12 mouse cellular contexts compared by ENCODE assay signal in the genomic region with DNA sequence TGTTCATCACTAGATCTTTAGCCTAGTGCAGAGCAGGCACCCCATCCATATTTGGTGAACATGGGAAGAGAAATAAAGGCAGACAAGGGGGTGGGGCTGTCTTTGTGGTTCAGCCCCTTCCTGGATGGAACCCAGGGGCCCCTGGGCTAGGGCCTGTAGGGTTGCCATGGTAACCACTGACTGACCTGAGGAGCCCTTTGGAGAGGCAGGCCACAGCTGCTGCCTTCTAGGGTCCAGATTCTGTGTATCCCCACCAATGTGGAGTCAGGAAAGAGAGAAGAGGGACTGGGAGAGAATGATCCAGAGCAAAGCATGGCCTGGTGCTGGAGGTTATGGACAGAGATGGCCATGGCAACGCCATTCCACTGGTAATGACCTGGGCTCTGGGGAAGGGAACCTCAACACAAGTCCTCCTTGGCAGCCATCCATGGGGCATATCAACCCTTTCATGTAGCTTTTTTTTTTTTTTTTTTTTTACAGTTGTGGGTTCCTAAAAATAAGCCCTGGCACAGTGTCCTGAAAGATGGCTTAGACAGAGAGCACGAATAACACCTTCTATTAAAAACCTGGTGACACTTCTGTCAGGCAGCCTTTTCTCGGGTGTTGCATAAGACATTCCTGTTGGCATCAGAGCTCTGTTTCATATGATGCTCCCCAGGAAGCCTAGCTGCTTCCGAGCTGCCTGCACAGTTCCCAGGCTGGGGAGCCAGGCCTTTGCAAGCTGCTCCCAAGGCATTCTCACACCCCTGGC. TPM values are rescaled to one million over a fixed set of nuclear protein-coding genes. Genes with fewer than 3 reads are reported as not detected.
A peak's percentile ranks its signal among the peaks of the same experiment; 100 is the strongest.
DNase-seq lines count a peak whose midpoint lies in the region; ATAC-seq lines count a peak whose summit lies in the region.
"Had no signal": no experiment of that assay in that cellular context is flagged by ENCODE, and none has a peak within 500 bp of the region (broad histone marks: within the 10 kb centered on the region; RNA-seq: fewer than 3 reads in every experiment).

No protein-coding gene starts in this region.

- H3K9me3 ChIP-seq in heart, embryonic 13.5 days, result no peaks in the 10 kb centered on the region
- H3K9me3 ChIP-seq: forebrain, embryonic 15.5 days had no signal

- DNase-seq in left cerebral cortex, adult 11 months (ENCODE audit: low spot score), result peak; percentile 74
- no peak for DNase-seq in left cerebral cortex, adult 18-20 months (ENCODE audit: low spot score in 2 of 2)
- DNase-seq in cerebellum, adult 8-10 months, result peak; percentile 43
- DNase-seq in right cerebral cortex, postnatal 36 days (ENCODE audit: low spot score in 2 of 2), result peak; percentile 39 to 70
- DNase-seq in lung, postnatal 10 days, result no peak
- no peak for DNase-seq in adrenal gland, postnatal 4 days (ENCODE audit: low spot score in 2 of 2)
- DNase-seq: adrenal gland, adult 8-10 months; kidney, adult 18-20 months had no signal

- no peak overlapping the region for H3K9ac ChIP-seq in heart, embryonic 13.5 days
- H3K9ac ChIP-seq: forebrain, embryonic 15.5 days had no signal

- peaks cover 19% of the 10 kb centered on the region for H3K27me3 ChIP-seq in heart, embryonic 13.5 days (replicated peaks)
- H3K27me3 ChIP-seq: forebrain, embryonic 15.5 days had no signal

- H3K4me2 ChIP-seq in heart, embryonic 13.5 days, result no peak overlapping the region
- H3K4me2 ChIP-seq: forebrain, embryonic 15.5 days had no signal

- peak overlapping the region; percentile 62 for H3K27ac ChIP-seq in heart, embryonic 13.5 days (replicated peaks)
- H3K27ac ChIP-seq: forebrain, embryonic 15.5 days had no signal

- no peak overlapping the region for H3K4me3 ChIP-seq in heart, embryonic 13.5 days
- H3K4me3 ChIP-seq: forebrain, embryonic 15.5 days had no signal

- no peaks in the 10 kb centered on the region for H3K36me3 ChIP-seq in heart, embryonic 13.5 days
- H3K36me3 ChIP-seq: forebrain, embryonic 15.5 days had no signal

- ATAC-seq in heart, embryonic 13.5 days (ENCODE audit: extremely low read depth, insufficient number of reproducible peaks, low FRiP score, low TSS enrichment), result no peak
- ATAC-seq: forebrain, embryonic 15.5 days had no signal

- H3K4me1 ChIP-seq in heart, embryonic 13.5 days, result peaks cover 35% of the 10 kb centered on the region
- H3K4me1 ChIP-seq: forebrain, embryonic 15.5 days had no signal

- 40% methylated on average over 4 of the region's 4 CpGs for WGBS in heart, embryonic 13.5 days

RNA-seq across cellular contexts. Expression of a gene that starts 16.7 kb away (rescaled TPM):
- total RNA-seq in left cerebral cortex, adult 18-20 months (2021), result 10 to 100 TPM; 10.1 to 12.5 TPM
- polyA plus RNA-seq in heart, embryonic 13.5 days (2015; fragmentation: Nextera tagmentation; extraction: Ambion mirVana), result not detected in 2 replicates
- total RNA-seq in adrenal gland, postnatal 4 days (2021), result under 1 TPM in 1 of 2 experiments, not detected in 1; 0.17 TPM
- total RNA-seq: monocyte, adult 5-6 weeks had no signal
- polyA plus RNA-seq: small intestine, adult 2 months had no signal

Comparison
In these comparisons a context has a peak if more than half of its experiments do, and no peak if none do; other contexts are left out.
1. DNase-seq: peak in left cerebral cortex, adult 11 months (single experiment), cerebellum, adult 8-10 months (single experiment) and right cerebral cortex, postnatal 36 days (2 of 2); none in left cerebral cortex, adult 18-20 months (0 of 2), lung, postnatal 10 days (single experiment) and adrenal gland, postnatal 4 days (0 of 2).
2. RNA of a gene that starts 16.7 kb away (total RNA-seq): 10.1 to 12.5 TPM in left cerebral cortex, adult 18-20 months; 0.17 TPM in adrenal gland, postnatal 4 days; every median in the first group is over 4 times any median in the second.